Mouse (Mus musculus): Measurements from ENCODE around the gene Pth2.

- TF ChIP-seq CTCF (IDR thresholded peaks at IDR 0.05; ENCODE audit: low read depth) (no peak), EP300 (optimal IDR thresholded peaks at IDR 0.05) (no peak)
Measured at GRCm38 (mm10) chr7:45151303-45151702, 29.5 kb upstream of the Pth2 start.
